Mouse (Mus musculus) forebrain, embryonic 14.5 days (tissue): ENCODE results near the gene Col6a5. TPM values are rescaled to one million over a fixed set of nuclear protein-coding genes. Genes with fewer than 3 reads are reported as not detected.
A peak's percentile ranks its signal among the peaks of the same experiment; 100 is the strongest.
"Not testable (repeated sequence)": the region's sequence is repeated elsewhere in the genome, so short reads cannot be mapped to it uniquely, and the experiment has no call there.

Source experiments
- ATAC-seq: fragments of 200-750 bp; cut with Nextera tagmentation; 2 replicates; pipeline ENCODE4 v1.8.0; 2017; ENCODE audit warnings: mild to moderate bottlenecking, moderate library complexity
- DNase-seq: peaks from one replicate; pipeline ENCODE4 v3.0.0-alpha.2; 2015; ENCODE audit warnings: low spot score
- H3K27ac ChIP-seq: fragments of 300-500 bp; sonication (generic); 2 replicates; pipeline ENCODE4 v1.5.1; 2014; ENCODE audit warnings: low read depth, mild to moderate bottlenecking, control low read depth, low read length, moderate library complexity
- H3K27me3 ChIP-seq: fragments of 300-500 bp; sonication (generic); replicated peaks from 2 replicates; pipeline ENCODE4 v1.6.1; 2014; ENCODE audit warnings: low read length, control low read depth, mixed read lengths; ENCODE audit not compliant: control insufficient read depth, insufficient read depth
- H3K36me3 ChIP-seq: fragments of 300-500 bp; sonication (generic); 2 replicates; pipeline ENCODE4 v1.6.1; 2014; ENCODE audit warnings: low read length, control low read depth; ENCODE audit not compliant: control insufficient read depth, insufficient read depth
- H3K4me1 ChIP-seq: fragments of 300-500 bp; sonication (generic); 2 replicates; pipeline ENCODE4 v1.6.1; 2014; ENCODE audit warnings: antibody characterized with exemption, low read length, control low read depth; ENCODE audit not compliant: control insufficient read depth, insufficient read depth
- H3K4me2 ChIP-seq: fragments of 300-500 bp; sonication (generic); 2 replicates; pipeline ENCODE4 v1.6.1; 2014; ENCODE audit warnings: mild to moderate bottlenecking, control low read depth, low read length
- H3K4me3 ChIP-seq: fragments of 300-500 bp; sonication (generic); 2 replicates; pipeline ENCODE4 v1.5.1; 2014; ENCODE audit warnings: low read depth, low read length, control low read depth
- H3K9ac ChIP-seq: fragments of 300-500 bp; sonication (generic); 2 replicates; pipeline ENCODE4 v1.6.1; 2014; ENCODE audit warnings: mild to moderate bottlenecking, low read length, control low read depth, moderate library complexity
- H3K9me3 ChIP-seq: fragments of 300-500 bp; sonication (generic); replicated peaks from 2 replicates; pipeline ENCODE4 v1.6.1; 2016; ENCODE audit warnings: low read length, control low read depth, mixed read lengths; ENCODE audit not compliant: control insufficient read depth
- WGBS: fragments of 180-500 bp; shearing (Covaris S2); extraction: QIAGEN DNeasy Blood & Tissue Kit; methylation state at CpG from one replicate; pipeline ENCODE4 v1.1.7; 2014; 5-methylcytosine and 5-hydroxymethylcytosine counted together
- polyA plus RNA-seq: library from polyadenylated mRNA; unstranded; fragments of >200 nt; fragmentation: Nextera tagmentation; extraction: Ambion mirVana; gene quantifications from 2 replicates; pipeline ENCODE4 v1.2.1, GENCODE M21; 2014

Gene Col6a5
- polyA plus RNA-seq, 1 experiment from 2014 or later: 0.15 TPM

DNA sequence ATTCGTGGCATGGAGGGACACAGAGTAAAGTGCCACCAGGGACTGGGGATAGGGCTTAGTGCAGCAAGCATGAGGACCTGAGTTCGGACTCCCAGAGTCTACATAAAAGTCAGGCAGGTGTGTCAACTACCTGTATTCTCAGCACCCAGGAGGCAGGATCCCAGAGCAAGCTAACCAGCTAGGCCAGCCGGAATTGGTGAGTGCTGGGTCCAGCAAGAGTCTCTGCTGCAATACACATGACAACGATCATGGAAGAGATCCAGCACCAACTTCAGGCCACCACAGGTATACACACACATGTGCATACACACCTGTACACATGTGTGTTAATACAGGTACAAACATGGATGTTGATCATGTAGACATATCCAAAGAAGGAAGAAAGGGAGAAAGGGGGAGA, 112.0 kb downstream of the Col6a5 start:
- 72% methylated on average over 4 of the region's 4 CpGs for WGBS
- ATAC-seq: no peak
- DNase-seq: no peak
- H3K36me3 ChIP-seq: no peaks in the 10 kb centered on the region
- no peak overlapping the region for H3K9ac ChIP-seq
- no peak overlapping the region for H3K27ac ChIP-seq
- no peaks in the 10 kb centered on the region for H3K9me3 ChIP-seq
- no peak overlapping the region for H3K4me2 ChIP-seq
- H3K4me3 ChIP-seq: no peak overlapping the region
- H3K27me3 ChIP-seq: no peaks in the 10 kb centered on the region
- no peaks in the 10 kb centered on the region for H3K4me1 ChIP-seq

DNA sequence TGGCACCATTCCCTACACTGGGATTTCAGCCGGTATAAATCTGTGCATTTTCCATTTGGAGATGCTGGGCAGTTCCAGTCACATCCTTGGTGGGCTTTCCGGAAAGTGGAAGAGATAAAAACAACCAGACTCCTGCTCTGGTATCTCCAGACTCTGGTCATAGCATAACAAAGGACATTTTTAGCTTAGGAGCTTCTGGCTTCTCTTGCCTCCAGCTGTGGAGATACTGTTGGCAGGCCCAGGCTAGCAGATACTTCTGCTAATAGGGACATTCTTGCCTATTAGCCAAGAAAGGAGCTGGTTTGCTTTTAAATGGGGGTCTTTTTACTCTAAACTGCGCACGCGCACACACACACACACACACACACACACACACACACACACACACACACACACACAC, 113.2 kb downstream of the Col6a5 start:
- H3K27ac ChIP-seq: no peak overlapping the region
- no peak for ATAC-seq
- no peak overlapping the region for H3K4me3 ChIP-seq
- H3K9me3 ChIP-seq: no peaks in the 10 kb centered on the region
- no peak for DNase-seq
- H3K36me3 ChIP-seq: no peaks in the 10 kb centered on the region
- 95% methylated on average over 5 of the region's 5 CpGs for WGBS
- H3K4me1 ChIP-seq: no peaks in the 10 kb centered on the region
- no peak overlapping the region for H3K9ac ChIP-seq
- no peaks in the 10 kb centered on the region for H3K27me3 ChIP-seq
- no peak overlapping the region for H3K4me2 ChIP-seq

DNA sequence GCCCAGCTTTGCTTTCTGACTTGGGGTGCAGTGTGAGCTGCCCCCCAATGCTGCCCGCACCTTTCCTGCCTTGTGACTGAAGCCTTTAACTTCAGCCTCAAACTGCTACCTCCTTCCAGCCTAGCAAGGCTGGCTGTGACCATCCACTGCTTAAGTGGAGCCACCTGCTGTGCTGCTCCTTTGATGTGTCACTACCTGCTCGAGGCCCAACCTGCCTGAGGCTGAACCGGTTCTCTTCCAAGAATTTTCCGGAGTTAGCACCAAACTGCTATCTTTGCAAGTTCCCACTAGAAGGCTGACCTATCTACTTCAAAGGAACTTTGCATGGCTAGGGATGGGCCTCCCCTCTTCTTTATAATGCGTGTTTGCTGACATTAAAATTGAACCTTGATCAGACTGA, 119.1 kb downstream of the Col6a5 start:
- not testable (repeated sequence) for H3K9me3 ChIP-seq, H3K27ac ChIP-seq, ATAC-seq, H3K4me1 ChIP-seq, H3K36me3 ChIP-seq, DNase-seq, H3K4me2 ChIP-seq, H3K4me3 ChIP-seq, H3K9ac ChIP-seq, H3K27me3 ChIP-seq
- 67% methylated on average over 5 of the region's 5 CpGs for WGBS

DNA sequence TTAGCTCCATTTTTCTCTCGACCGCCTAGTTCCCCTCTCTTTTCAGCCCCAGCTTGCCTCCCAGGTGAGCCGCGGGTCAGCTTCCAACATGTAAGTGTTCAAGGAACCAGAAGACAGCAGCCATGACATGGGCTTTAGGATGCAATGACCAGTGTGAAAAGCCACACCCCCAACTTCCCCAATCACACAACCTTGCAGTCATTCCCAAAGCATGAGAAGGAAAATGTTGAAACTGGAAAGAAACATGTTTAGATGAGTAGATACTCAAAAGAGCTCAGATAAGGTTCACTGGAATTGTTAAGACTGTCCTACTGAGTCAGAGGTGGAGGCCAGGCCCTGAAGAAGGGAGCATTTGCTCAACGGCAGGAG, 121.3 kb downstream of the Col6a5 start:
- Histone ChIP-seq H3K9me3 (no peaks in the 10 kb centered on the region), H3K4me1 (no peaks in the 10 kb centered on the region), H3K4me3 (no peak overlapping the region), H3K9ac (no peak overlapping the region), H3K4me2 (no peak overlapping the region), H3K36me3 (no peaks in the 10 kb centered on the region), H3K27ac (no peak overlapping the region), H3K27me3 (no peaks in the 10 kb centered on the region)
- no peak for ATAC-seq
- no peak for DNase-seq
- WGBS: 82% methylated on average over 5 of the region's 5 CpGs

DNA sequence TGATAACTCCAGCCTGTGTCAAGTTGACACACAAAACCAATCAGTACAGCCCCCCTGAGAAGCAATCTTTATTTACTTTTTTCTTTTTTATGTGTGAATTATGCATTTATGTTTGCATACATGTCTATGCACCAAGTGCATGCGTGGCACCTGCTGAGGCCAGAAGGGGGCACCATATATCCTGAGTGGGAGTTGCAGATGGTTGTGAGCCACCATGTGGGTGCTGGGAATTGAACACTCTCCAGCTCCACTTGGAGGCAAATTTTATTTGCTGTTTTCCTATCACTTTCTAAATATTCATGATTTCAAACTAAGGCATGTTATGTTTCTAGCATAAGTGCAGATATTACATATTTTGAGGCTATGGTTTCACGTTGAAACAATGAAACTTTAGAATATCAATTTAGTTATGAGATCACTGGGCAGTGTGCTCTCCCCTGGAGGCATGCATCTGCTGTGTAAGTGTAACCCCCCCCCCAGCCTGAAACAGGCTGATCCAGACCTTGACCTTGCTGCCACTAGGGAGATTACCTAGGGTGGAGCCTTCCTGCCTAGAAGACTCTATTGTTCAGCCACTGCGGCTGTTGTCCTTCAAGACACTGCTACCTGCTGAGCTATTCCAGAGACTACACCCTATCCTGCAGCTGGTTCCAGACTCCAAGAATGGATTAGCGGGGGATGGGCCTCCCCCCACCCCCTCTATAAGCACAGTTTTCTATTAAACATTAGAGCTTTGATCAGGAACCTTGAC, 121.9 kb downstream of the Col6a5 start:
- DNase-seq (no peak), ATAC-seq (no peak)
- H3K9ac ChIP-seq: no peak overlapping the region
- H3K36me3 ChIP-seq: no peaks in the 10 kb centered on the region
- H3K4me1 ChIP-seq: no peaks in the 10 kb centered on the region
- 76% methylated on average over 4 of the region's 4 CpGs for WGBS
- no peaks in the 10 kb centered on the region for H3K9me3 ChIP-seq
- no peak overlapping the region for H3K27ac ChIP-seq
- no peak overlapping the region for H3K4me3 ChIP-seq
- no peak overlapping the region for H3K4me2 ChIP-seq
- H3K27me3 ChIP-seq: no peaks in the 10 kb centered on the region

DNA sequence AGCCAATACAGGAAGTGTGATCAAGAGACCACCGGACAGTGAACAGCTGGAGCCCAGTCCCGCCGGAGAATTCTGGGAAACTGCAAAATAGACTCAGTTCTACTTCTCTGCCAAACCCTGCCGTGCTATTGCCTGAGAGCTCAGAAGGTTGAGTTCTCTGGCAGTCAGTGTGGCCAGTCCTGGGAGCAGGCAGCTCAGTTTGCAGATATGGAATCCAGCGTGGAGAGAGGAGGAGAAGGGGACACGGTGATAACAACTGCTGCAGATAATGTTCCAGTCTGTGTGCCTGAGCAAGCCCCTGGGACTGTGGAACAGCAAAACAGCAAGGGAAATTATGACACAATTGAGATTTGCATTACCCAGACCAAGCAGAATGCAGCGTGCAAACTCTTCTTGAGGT, 124.9 kb downstream of the Col6a5 start:
- H3K9me3 ChIP-seq: no peaks in the 10 kb centered on the region
- no peaks in the 10 kb centered on the region for H3K4me1 ChIP-seq
- DNase-seq: no peak
- no peak overlapping the region for H3K27ac ChIP-seq
- H3K9ac ChIP-seq: no peak overlapping the region
- H3K4me2 ChIP-seq: no peak overlapping the region
- ATAC-seq: no peak
- no peaks in the 10 kb centered on the region for H3K36me3 ChIP-seq
- WGBS: 92% methylated on average over 7 of the region's 7 CpGs
- H3K4me3 ChIP-seq: no peak overlapping the region
- H3K27me3 ChIP-seq: no peaks in the 10 kb centered on the region

DNA sequence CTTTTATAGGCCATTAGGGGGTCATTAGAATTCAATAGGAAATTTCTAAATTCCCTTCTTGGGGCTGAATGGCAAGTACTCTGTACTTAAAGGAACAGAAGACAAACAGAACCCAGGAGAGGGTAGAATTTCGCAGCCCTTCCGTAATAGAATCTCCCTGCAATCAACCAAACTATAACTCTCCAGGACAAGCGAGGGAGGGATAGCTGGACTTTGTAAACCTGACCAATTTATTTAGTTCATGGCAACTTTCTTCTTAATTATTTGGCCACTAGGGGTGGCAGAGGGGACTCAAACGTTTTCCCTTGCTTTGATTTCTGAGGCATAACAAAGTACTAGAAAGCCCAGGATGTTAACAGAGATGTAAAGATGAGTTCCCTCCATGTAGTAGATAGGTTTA, 125.6 kb downstream of the Col6a5 start:
- Histone ChIP-seq H3K4me2 (no peak overlapping the region), H3K9ac (no peak overlapping the region), H3K9me3 (no peaks in the 10 kb centered on the region), H3K36me3 (no peaks in the 10 kb centered on the region), H3K27me3 (no peaks in the 10 kb centered on the region), H3K27ac (no peak overlapping the region), H3K4me3 (no peak overlapping the region), H3K4me1 (no peaks in the 10 kb centered on the region)
- DNase-seq (peak; percentile 19), ATAC-seq (no peak)
- 54% methylated on average over 4 of the region's 4 CpGs for WGBS

DNA sequence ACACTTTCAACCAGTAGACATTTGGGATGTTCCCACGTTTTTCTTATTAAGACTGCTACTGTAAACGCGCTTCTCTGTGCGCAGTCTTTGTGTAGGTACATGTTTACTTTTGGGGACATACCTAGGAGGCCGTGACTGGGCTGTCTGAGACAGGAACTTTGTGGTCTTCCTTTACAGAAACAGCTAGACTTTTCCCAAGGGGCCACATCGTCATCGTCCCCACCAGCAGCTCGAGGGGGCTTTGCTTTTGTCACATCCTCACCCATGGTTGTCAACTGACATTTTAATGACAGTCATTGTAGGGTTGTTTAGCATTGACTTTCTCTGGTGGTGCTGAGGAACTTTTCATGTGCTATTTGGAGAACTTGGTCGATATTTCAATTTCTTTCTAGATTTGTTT, 129.2 kb downstream of the Col6a5 start:
- Histone ChIP-seq H3K36me3 (no peaks in the 10 kb centered on the region), H3K4me2 (no peak overlapping the region), H3K4me1 (no peaks in the 10 kb centered on the region; the same call in 1 of the 2 replicates), H3K27me3 (no peaks in the 10 kb centered on the region), H3K27ac (no peak overlapping the region), H3K9me3 (no peaks in the 10 kb centered on the region), H3K9ac (no peak overlapping the region), H3K4me3 (no peak overlapping the region)
- DNase-seq (no peak), ATAC-seq (no peak)
- 93% methylated on average over 9 of the region's 9 CpGs for WGBS

DNA sequence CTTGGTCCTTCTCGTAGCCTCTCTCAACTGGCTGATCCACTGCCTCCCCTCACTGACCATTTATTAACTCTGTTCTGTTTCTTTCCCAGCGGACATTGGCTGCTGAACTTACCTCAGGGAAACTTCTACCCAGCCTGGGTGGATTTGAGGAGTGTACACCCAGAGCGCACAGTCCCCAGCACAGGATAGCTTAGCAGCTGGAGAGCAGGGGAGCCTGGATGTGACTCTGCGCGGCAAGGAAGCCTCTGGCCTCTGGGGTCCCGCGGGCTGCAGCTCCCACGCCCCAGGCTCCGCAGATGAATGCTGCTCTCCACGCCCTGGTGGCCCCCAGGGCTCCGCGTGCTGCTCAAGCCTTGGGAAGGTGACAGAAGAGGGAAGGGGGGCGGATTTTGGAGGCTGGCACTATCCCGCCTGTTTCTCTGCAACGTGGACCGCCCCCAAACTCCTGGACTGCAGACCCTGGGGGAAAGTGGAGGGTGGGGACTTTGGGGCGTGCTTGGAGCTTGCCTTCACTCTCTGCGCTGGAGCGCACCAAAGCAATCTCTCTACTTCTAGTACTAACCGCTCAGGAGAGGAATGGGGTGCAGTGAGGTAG, 132.6 kb downstream of the Col6a5 start, which contains the start of gene Col6a6:
Gene Col6a6 (minus strand): TSS at position 370 of the 595 bp plus-strand sequence.
- Histone ChIP-seq H3K4me1 (no peaks in the 10 kb centered on the region; the same call in 1 of the 2 replicates), H3K27me3 (no peaks in the 10 kb centered on the region), H3K27ac (no peak within 1 kb of the TSS), H3K36me3 (no peaks in the 10 kb centered on the region), H3K4me3 (no peak within 1 kb of the TSS), H3K9ac (no peak within 1 kb of the TSS), H3K9me3 (no peaks in the 10 kb centered on the region), H3K4me2 (0 out of 2 replicates have a peak within 1 kb of the TSS, but pooled peaks have one; percentile 7)
- DNase-seq (no peak), ATAC-seq (no peak)
- WGBS: 21% methylated on average over 19 of the region's 20 CpGs
